Mouse (Mus musculus) lung, adult 2 months (tissue): ENCODE data around the gene Oser1.

ENCODE experiments used
- CTCF ChIP-seq: fragments of 200-500 bp; IDR thresholded peaks from 2 replicates; pipeline ENCODE4 v1.5.1; 2011; ENCODE audit warnings: mild to moderate bottlenecking, low read length, control low read depth; ENCODE audit not compliant: insufficient read depth
- POLR2A ChIP-seq: fragments of 200-500 bp; IDR thresholded peaks from 2 replicates; pipeline ENCODE4 v1.6.1; 2011; ENCODE audit warnings: low read depth, mild to moderate bottlenecking, control low read depth, low read length, borderline replicate concordance; ENCODE audit errors: extremely low read depth

GRCm38 (mm10) chr2:163437800-163438199 is 13.3 kb upstream of the Oser1 start:
- TF ChIP-seq CTCF, result no peak
- TF ChIP-seq POLR2A, result no peak
